Comparison of ENCODE assay signal across 9 mouse cellular contexts in the genomic region with DNA sequence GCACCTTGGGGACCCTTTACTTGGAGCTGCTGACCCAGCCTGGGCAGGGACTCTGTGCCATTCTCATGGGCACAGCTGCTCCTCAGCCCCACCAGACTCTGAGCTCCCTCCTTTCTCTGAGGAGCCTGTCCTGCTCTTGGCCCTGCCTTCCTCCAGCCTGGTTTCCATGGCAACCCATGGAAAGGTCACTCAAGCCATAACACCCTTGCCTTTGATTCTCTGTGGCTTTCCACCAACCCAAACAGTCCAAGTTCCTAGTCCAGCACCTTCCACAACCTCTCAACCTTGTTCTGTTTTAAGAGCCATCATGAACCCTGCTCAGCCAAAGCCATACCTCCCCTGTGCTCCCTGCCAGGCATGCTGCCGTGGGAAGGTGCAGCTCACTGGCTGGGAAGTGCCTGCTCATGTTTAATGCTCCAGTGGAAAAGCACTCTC. TPM values are rescaled to one million over a fixed set of nuclear protein-coding genes. Genes with fewer than 3 reads are reported as not detected.
DNase-seq lines count a peak whose midpoint lies in the region; ATAC-seq and TF ChIP-seq lines count a peak whose summit lies in the region.
"Had no signal": no experiment of that assay in that cellular context is flagged by ENCODE, and none has a peak within 500 bp of the region (broad histone marks: within the 10 kb centered on the region; RNA-seq: fewer than 3 reads in every experiment).

No protein-coding gene starts in this region.

- no peak overlapping the region for H3K9ac ChIP-seq in intestine, embryonic 15.5 days

- H3K9me3 ChIP-seq in intestine, embryonic 15.5 days: no peaks in the 10 kb centered on the region

- H3K4me3 ChIP-seq in lung, adult 2 months (replicated peaks; ENCODE audit: extremely low read depth, low read depth, low read length): no peak overlapping the region
- H3K4me3 ChIP-seq in olfactory bulb, adult 2 months (ENCODE audit: insufficient read depth, low read depth, low read length): no peak overlapping the region
- no peak overlapping the region for H3K4me3 ChIP-seq in intestine, embryonic 15.5 days (replicated peaks)
- H3K4me3 ChIP-seq: erythroblast, embryonic 14.5 days had no signal

- no peaks in the 10 kb centered on the region for H3K4me1 ChIP-seq in lung, adult 2 months (ENCODE audit: control insufficient read depth, insufficient read depth, low read length)
- peaks cover 18% of the 10 kb centered on the region for H3K4me1 ChIP-seq in olfactory bulb, adult 2 months (ENCODE audit: control insufficient read depth, insufficient read depth, low read length)
- H3K4me1 ChIP-seq in intestine, embryonic 15.5 days (replicated peaks): peaks cover 12% of the 10 kb centered on the region

- H3K27ac ChIP-seq in olfactory bulb, adult 2 months (ENCODE audit: insufficient read depth, low read depth, low read length): peak overlapping the region; percentile 48; the same call in 1 of the 2 replicates
- no peak overlapping the region for H3K27ac ChIP-seq in intestine, embryonic 15.5 days

- 14% methylated on average over 1 of the region's 1 CpGs for WGBS in lung, adult 2 months
- 0% methylated on average over 1 of the region's 1 CpGs for WGBS in olfactory bulb, adult 2 months
- WGBS in intestine, embryonic 15.5 days: 5% methylated on average over 1 of the region's 1 CpGs

- no peak for TF ChIP-seq POLR2A in lung, adult 2 months (IDR thresholded peaks at IDR 0.05; ENCODE audit: borderline replicate concordance, extremely low read depth, low read depth, low read length)
- TF ChIP-seq POLR2A in olfactory bulb, adult 2 months (IDR thresholded peaks at IDR 0.05; ENCODE audit: insufficient read depth, low read depth, low read length): no peak

- no peaks in the 10 kb centered on the region for H3K36me3 ChIP-seq in intestine, embryonic 15.5 days

- no peak for TF ChIP-seq CTCF in lung, adult 2 months (IDR thresholded peaks at IDR 0.05; ENCODE audit: insufficient read depth, low read length)
- no peak for TF ChIP-seq CTCF in olfactory bulb, adult 2 months (IDR thresholded peaks at IDR 0.05; ENCODE audit: insufficient read depth, low read depth, low read length)

- ATAC-seq in intestine, embryonic 15.5 days: no peak

- no peaks in the 10 kb centered on the region for H3K27me3 ChIP-seq in intestine, embryonic 15.5 days (replicated peaks)

- intact Hi-C loops in left cerebral cortex, postnatal 14 days (cut with DNase I): no loop called here
- intact Hi-C loops in left cerebral cortex, postnatal 25 days (cut with DNase I): no loop called here

- peak; percentile 66 for DNase-seq in MN1 (ENCODE audit: low spot score)
- DNase-seq in brain, adult 2 months (ENCODE audit: low read depth, low spot score): peak; percentile 87
- peak; percentile 54 for DNase-seq in forelimb bud, embryonic 11.5 days (ENCODE audit: low read depth, low spot score)
- peak; percentile 34 for DNase-seq in lung, adult 2 months
- no peak for DNase-seq in left cerebral cortex, postnatal 14 days (ENCODE audit: low spot score in 2 of 2)
- DNase-seq in left cerebral cortex, postnatal 25 days (ENCODE audit: low spot score in 2 of 2): no peak

- H3K4me2 ChIP-seq in intestine, embryonic 15.5 days (replicated peaks): no peak overlapping the region

RNA-seq across cellular contexts. Expression of a gene that starts 23.7 kb away (rescaled TPM):
- polyA plus RNA-seq in lung, adult 2 months (2012; rRNA removed): 0.08 TPM in 1 of 2 replicates, not detected in the other
- not detected in 2 replicates for polyA plus RNA-seq in olfactory bulb, adult 2 months (2012; ENCODE audit: insufficient read depth, insufficient read length, low replicate concordance, missing spikeins)
- polyA plus RNA-seq in intestine, embryonic 15.5 days (2015; fragmentation: Nextera tagmentation; extraction: Ambion mirVana): 0.47 and 0.55 TPM in 2 replicates
- total RNA-seq in left cerebral cortex, postnatal 14 days (2021): under 1 TPM in 1 of 2 experiments, not detected in 1; 0.23 TPM
- not detected for total RNA-seq in left cerebral cortex, postnatal 25 days (2021)
- polyA plus RNA-seq: erythroblast, embryonic 14.5 days had no signal

RNA-seq across cellular contexts. Expression of a gene that starts 52.1 kb away (rescaled TPM):
- 6.4 and 7.0 TPM in 2 replicates for polyA plus RNA-seq in lung, adult 2 months (2012; rRNA removed)
- not detected in 2 replicates for polyA plus RNA-seq in olfactory bulb, adult 2 months (2012; ENCODE audit: insufficient read depth, insufficient read length, low replicate concordance, missing spikeins)
- polyA plus RNA-seq in intestine, embryonic 15.5 days (2015; fragmentation: Nextera tagmentation; extraction: Ambion mirVana): 0.24 and 0.25 TPM in 2 replicates
- total RNA-seq in left cerebral cortex, postnatal 14 days (2021): 100 to 1,000 TPM; 341 to 382 TPM
- 100 to 1,000 TPM; 323 to 339 TPM for total RNA-seq in left cerebral cortex, postnatal 25 days (2021)
- polyA plus RNA-seq: erythroblast, embryonic 14.5 days had no signal

Comparison
In these comparisons a context has a peak if more than half of its experiments do, and no peak if none do; other contexts are left out.
1. DNase-seq: peak in MN1 (single experiment), brain, adult 2 months (single experiment), forelimb bud, embryonic 11.5 days (single experiment) and lung, adult 2 months (single experiment); none in left cerebral cortex, postnatal 14 days (0 of 2) and left cerebral cortex, postnatal 25 days (0 of 2).